In the genomic region with DNA sequence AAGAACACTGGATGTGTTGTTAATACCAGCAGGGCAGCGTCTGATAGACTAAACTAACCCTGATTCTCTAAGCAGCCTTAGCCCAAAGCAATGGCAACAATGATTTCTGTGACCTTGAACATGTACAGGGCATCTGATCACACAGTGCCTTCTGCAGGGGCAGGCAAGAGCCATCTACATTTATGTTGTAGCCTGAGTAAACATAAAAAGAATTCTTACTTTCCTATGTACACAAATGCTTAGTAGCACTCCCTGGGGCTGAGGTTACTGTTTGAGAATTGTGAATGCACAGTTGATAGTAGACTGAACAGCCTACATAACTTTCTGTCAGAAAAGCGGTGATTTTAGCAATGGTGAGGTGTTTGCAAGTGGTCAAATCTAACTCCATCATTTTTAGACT, we compare ENCODE assay signal across 24 mouse cellular contexts.
A peak's percentile ranks its signal among the peaks of the same experiment; 100 is the strongest.
DNase-seq lines count a peak whose midpoint lies in the region; ATAC-seq and TF ChIP-seq lines count a peak whose summit lies in the region.
"Had no signal": no experiment of that assay in that cellular context is flagged by ENCODE, and none has a peak within 500 bp of the region (broad histone marks: within the 10 kb centered on the region; RNA-seq: fewer than 3 reads in every experiment).

No protein-coding gene starts in this region.

- no peaks in the 10 kb centered on the region for H3K9me3 ChIP-seq in stomach, embryonic 14.5 days (ENCODE audit: control insufficient read depth, low read depth, low read length)
- H3K9me3 ChIP-seq in stomach, embryonic 15.5 days: no peaks in the 10 kb centered on the region
- H3K9me3 ChIP-seq in stomach, postnatal 0 days (ENCODE audit: control insufficient read depth, low read length): no peaks in the 10 kb centered on the region
- H3K9me3 ChIP-seq: embryonic facial prominence, embryonic 13.5 days; embryonic facial prominence, embryonic 15.5 days; forebrain, embryonic 10.5 days; forebrain, embryonic 13.5 days; forebrain, embryonic 15.5 days had no signal

- no peaks in the 10 kb centered on the region for H3K36me3 ChIP-seq in stomach, embryonic 14.5 days (ENCODE audit: control insufficient read depth, insufficient read depth, low read length)
- no peaks in the 10 kb centered on the region for H3K36me3 ChIP-seq in stomach, embryonic 15.5 days
- no peaks in the 10 kb centered on the region for H3K36me3 ChIP-seq in stomach, postnatal 0 days (ENCODE audit: control insufficient read depth, insufficient read depth, low read length)
- H3K36me3 ChIP-seq: embryonic facial prominence, embryonic 13.5 days; embryonic facial prominence, embryonic 15.5 days; forebrain, embryonic 10.5 days; forebrain, embryonic 15.5 days had no signal

- TF ChIP-seq CTCF in gastrocnemius, adult 2 months (IDR thresholded peaks at IDR 0.05): no peak
- no peak for TF ChIP-seq CTCF in stomach, postnatal 0 days (IDR thresholded peaks at IDR 0.05; ENCODE audit: low read depth)

- WGBS in stomach, embryonic 14.5 days: 53% methylated on average over 2 of the region's 2 CpGs
- WGBS in stomach, embryonic 15.5 days: 47% methylated on average over 2 of the region's 2 CpGs
- WGBS in stomach, postnatal 0 days: 47% methylated on average over 2 of the region's 2 CpGs

- H3K4me2 ChIP-seq in stomach, embryonic 14.5 days (replicated peaks; ENCODE audit: low read depth, low read length): no peak overlapping the region
- no peak overlapping the region for H3K4me2 ChIP-seq in stomach, embryonic 15.5 days
- H3K4me2 ChIP-seq in stomach, postnatal 0 days (replicated peaks; ENCODE audit: low read depth): no peak overlapping the region
- H3K4me2 ChIP-seq: embryonic facial prominence, embryonic 13.5 days; embryonic facial prominence, embryonic 15.5 days; forebrain, embryonic 13.5 days; forebrain, embryonic 15.5 days had no signal

- no peaks in the 10 kb centered on the region for H3K4me1 ChIP-seq in stomach, embryonic 14.5 days (ENCODE audit: control insufficient read depth, insufficient read depth, low read length)
- no peaks in the 10 kb centered on the region for H3K4me1 ChIP-seq in stomach, embryonic 15.5 days
- H3K4me1 ChIP-seq in stomach, postnatal 0 days (replicated peaks; ENCODE audit: control insufficient read depth, insufficient read depth): no peaks in the 10 kb centered on the region
- H3K4me1 ChIP-seq: embryonic facial prominence, embryonic 13.5 days; embryonic facial prominence, embryonic 15.5 days; forebrain, embryonic 10.5 days; forebrain, embryonic 13.5 days; forebrain, embryonic 15.5 days had no signal

- no peaks in the 10 kb centered on the region for H3K27me3 ChIP-seq in stomach, embryonic 14.5 days (ENCODE audit: control insufficient read depth, insufficient read depth, low read length)
- H3K27me3 ChIP-seq in stomach, embryonic 15.5 days (replicated peaks): no peaks in the 10 kb centered on the region
- H3K27me3 ChIP-seq in stomach, postnatal 0 days (ENCODE audit: control insufficient read depth, insufficient read depth, low read length): no peaks in the 10 kb centered on the region
- H3K27me3 ChIP-seq: embryonic facial prominence, embryonic 13.5 days; embryonic facial prominence, embryonic 15.5 days; forebrain, embryonic 13.5 days; forebrain, embryonic 15.5 days had no signal

- no peak for TF ChIP-seq EP300 in stomach, postnatal 0 days (optimal IDR thresholded peaks at IDR 0.05)

- intact Hi-C loops in gastrocnemius, adult 2 months (cut with DNase I): loop anchor here (5.0 kb wide), 2 partner anchors 124 to 224 kb away; a partner anchor contains a TSS
- intact Hi-C loops in gastrocnemius, postnatal 36 days (cut with DNase I): loop anchor here (5.0 to 10.0 kb wide), 3 partner anchors 54 to 229 kb away; no protein-coding TSS in a partner anchor

- DNase-seq in gastrocnemius, adult 2 months: no peak
- no peak for DNase-seq in gastrocnemius, postnatal 36 days
- DNase-seq in stomach, postnatal 0 days (ENCODE audit: low spot score): no peak
- no peak for DNase-seq in testis, postnatal 10 days (ENCODE audit: low spot score)
- no peak for DNase-seq in retina, postnatal 1 day
- DNase-seq: adrenal gland, adult 2 months; adrenal gland, postnatal 10 days; adrenal gland, postnatal 25 days; cerebellum, adult 11 months; cerebellum, adult 18-20 months; cerebellum, adult 8-10 months; cerebellum, adult 9-11 months; cerebellum, postnatal 14 days; cerebellum, postnatal 36 days; embryo, embryonic 11 days; forebrain, postnatal 0 days had no signal

- H3K4me3 ChIP-seq in gastrocnemius, adult 2 months: no peak overlapping the region
- no peak overlapping the region for H3K4me3 ChIP-seq in stomach, embryonic 14.5 days (ENCODE audit: low read depth, low read length)
- no peak overlapping the region for H3K4me3 ChIP-seq in stomach, embryonic 15.5 days (replicated peaks)
- H3K4me3 ChIP-seq in stomach, postnatal 0 days (ENCODE audit: low read depth, low read length): no peak overlapping the region
- H3K4me3 ChIP-seq: embryonic facial prominence, embryonic 13.5 days; embryonic facial prominence, embryonic 15.5 days; erythroblast, embryonic 14.5 days; forebrain, embryonic 10.5 days; forebrain, embryonic 13.5 days; forebrain, embryonic 15.5 days had no signal

- peak overlapping the region; percentile 84; the same call in 1 of the 2 replicates for H3K27ac ChIP-seq in gastrocnemius, adult 2 months
- H3K27ac ChIP-seq in stomach, embryonic 14.5 days (ENCODE audit: low read length): no peak overlapping the region
- no peak overlapping the region for H3K27ac ChIP-seq in stomach, embryonic 15.5 days
- no peak overlapping the region for H3K27ac ChIP-seq in stomach, postnatal 0 days (replicated peaks)
- H3K27ac ChIP-seq: embryonic facial prominence, embryonic 13.5 days; embryonic facial prominence, embryonic 15.5 days; forebrain, embryonic 10.5 days; forebrain, embryonic 13.5 days; forebrain, embryonic 15.5 days had no signal

- H3K9ac ChIP-seq in stomach, embryonic 14.5 days (replicated peaks; ENCODE audit: low read depth, low read length): no peak overlapping the region
- no peak overlapping the region for H3K9ac ChIP-seq in stomach, embryonic 15.5 days
- no peak overlapping the region for H3K9ac ChIP-seq in stomach, postnatal 0 days (ENCODE audit: low read length)
- H3K9ac ChIP-seq: embryonic facial prominence, embryonic 13.5 days; embryonic facial prominence, embryonic 15.5 days; forebrain, embryonic 13.5 days; forebrain, embryonic 15.5 days; forebrain, postnatal 0 days had no signal

- peak; percentile 63; the same call in 1 of the 2 replicates for ATAC-seq in stomach, embryonic 14.5 days (ENCODE audit: insufficient number of reproducible peaks, insufficient read depth, low FRiP score, low read depth)
- ATAC-seq in stomach, embryonic 15.5 days (ENCODE audit: insufficient read depth, low FRiP score, low read depth): peak; percentile 68; the same call in 1 of the 2 replicates
- peak; percentile 61; the same call in 1 of the 2 replicates for ATAC-seq in stomach, postnatal 0 days (ENCODE audit: low FRiP score, low TSS enrichment)
- ATAC-seq: forebrain, embryonic 13.5 days; forebrain, embryonic 15.5 days; forebrain, postnatal 0 days had no signal
